Mouse (Mus musculus) left cerebral cortex, adult 2 months (tissue): ENCODE measurements around the gene Avpi1. TPM values are rescaled to one million over a fixed set of nuclear protein-coding genes. Genes with fewer than 3 reads are reported as not detected.
A peak's percentile ranks its signal among the peaks of the same experiment; 100 is the strongest.

ENCODE experiments used
- DNase-seq, 2 experiments: peaks; one replicate each; pipeline ENCODE4 v3.0.0; 2021 to 2022; ENCODE audit warnings: low spot score in 2 of 2, mixed read lengths in 1 of 2; ENCODE audit errors: extremely low spot score in 1 of 2
- H3K27ac ChIP-seq: fragments of 200-600 bp; 2 replicates; pipeline ENCODE4 v1.8.1; 2022
- H3K4me3 ChIP-seq: fragments of 200-600 bp; 2 replicates; pipeline ENCODE4 v1.8.1; 2022
- CTCF ChIP-seq: fragments of 200-600 bp; IDR thresholded peaks from 2 replicates; pipeline ENCODE4 v1.8.1; 2022; ENCODE audit warnings: antibody characterized with exemption, mild to moderate bottlenecking, moderate library complexity
- intact Hi-C: fragments of 180-260 bp; cut with DNase I; formaldehyde crosslinking; loops from one replicate; pipeline ENCODE4 v1.15.1; 2025
- total RNA-seq, 2 experiments: library from RNA; stranded (reverse); gene quantifications; 2 replicates each; pipeline ENCODE4 v1.2.3; 2021

Gene Avpi1
- total RNA-seq, 2 experiments from 2014 or later = 27.6 to 30.9 TPM

DNA sequence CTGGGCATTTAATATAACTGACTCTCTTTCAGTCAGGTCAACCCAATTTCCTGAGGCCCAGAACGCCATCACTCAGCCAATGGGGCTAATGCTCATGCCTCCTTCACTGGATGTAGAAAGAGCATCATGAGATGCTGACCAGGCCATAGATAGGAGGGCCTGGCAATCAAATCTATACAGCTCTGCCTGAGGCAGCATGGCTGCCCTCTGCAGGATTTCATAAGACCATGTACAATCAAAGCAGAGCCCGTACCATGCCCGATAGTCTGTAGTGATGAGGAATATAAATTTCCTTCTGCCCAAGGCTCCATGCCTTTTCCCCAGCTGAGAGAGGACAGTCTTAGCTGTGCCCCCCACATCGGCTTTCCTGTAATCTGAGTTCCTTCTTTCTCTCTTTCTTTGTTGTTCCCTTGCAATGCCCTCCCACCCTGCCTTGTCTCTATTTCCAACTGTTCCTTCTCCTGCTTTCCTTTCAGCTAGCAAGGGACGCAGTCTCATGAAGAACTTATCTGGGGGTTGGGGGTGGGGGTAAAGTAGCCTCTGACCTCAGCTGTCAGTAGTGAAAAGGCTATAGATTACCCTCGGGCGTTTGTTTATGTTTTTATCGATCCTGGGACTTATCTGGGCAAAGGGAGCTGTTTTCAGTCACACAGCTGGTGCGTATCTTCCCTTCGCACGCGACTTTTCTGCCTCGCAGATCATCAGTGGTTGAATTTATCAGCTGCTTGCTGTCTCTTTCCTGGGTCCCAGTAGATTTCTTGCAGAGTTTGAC lies 29.6 kb upstream of the Avpi1 start:
- Histone ChIP-seq H3K4me3 (no peak overlapping the region), H3K27ac (no peak overlapping the region)
- DNase-seq = no peak
- TF ChIP-seq CTCF = no peak; the same call in 1 of the 2 replicates
- intact Hi-C loops = no loop called here

DNA sequence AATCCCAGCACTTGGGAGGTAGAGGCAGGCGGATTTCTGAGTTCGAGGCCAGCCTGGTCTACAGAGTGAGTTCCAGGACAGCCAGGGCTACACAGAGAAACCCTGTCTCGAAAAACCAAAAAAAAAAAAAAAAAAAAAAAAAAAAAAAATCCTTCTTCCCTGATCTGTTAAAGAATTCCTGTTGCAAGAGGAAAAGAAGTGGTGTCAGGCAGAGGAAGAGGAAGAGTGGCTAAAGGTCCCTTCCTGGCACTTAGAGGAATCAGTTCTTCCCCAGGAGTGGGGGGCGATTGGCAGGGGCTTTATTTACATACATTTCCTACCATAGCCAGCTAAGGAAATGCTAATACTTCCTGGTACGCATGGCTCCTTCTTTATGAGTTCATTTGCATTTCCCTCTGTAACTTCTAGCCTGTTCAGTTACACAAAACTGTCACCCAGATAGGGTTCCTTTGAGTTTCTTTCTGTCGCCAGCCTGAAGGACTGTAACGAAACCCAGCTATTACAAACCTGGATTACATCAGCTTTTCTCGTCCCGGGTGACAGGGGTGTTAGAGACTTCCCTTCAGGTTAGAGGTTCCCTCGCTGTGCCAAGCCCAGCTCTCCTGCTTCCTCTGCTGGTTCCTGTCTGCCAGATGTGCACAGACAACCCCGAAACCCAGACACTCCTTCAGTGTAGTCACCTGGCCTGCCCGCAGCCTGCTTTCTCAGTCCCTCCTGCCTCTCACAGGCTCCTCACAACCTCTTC lies 28.8 kb upstream of the Avpi1 start:
- no peak overlapping the region for H3K27ac ChIP-seq
- intact Hi-C loops = no loop called here
- no peak for DNase-seq
- H3K4me3 ChIP-seq = no peak overlapping the region
- no peak for TF ChIP-seq CTCF

DNA sequence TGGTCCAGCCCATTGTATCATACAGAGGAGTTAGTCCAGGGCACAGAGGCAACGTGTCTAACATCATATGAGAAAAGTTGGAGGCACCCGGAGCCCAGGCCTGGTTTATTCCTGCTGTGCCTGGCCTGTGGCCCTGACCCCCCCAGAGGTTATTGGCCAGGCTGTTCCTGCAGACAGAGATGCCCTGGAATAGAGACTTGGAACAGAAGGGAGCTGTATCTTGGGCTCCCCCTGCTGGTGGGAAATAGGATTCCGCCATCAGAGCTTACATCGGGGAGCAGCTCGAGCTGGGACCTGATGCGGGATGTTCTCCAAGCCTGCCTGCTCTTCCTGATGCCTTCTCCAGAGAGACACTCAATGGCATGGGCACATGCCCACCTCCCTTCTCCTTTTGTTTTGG lies 23.1 kb upstream of the Avpi1 start:
- peak; percentile 98 for TF ChIP-seq CTCF
- H3K4me3 ChIP-seq = no peak overlapping the region
- intact Hi-C loops = loop anchor here (2.0 to 5.0 kb wide), 2 partner anchors 61 to 115 kb away; partner anchors contain the start of genes Ankrd2 and Pi4k2a

DNA sequence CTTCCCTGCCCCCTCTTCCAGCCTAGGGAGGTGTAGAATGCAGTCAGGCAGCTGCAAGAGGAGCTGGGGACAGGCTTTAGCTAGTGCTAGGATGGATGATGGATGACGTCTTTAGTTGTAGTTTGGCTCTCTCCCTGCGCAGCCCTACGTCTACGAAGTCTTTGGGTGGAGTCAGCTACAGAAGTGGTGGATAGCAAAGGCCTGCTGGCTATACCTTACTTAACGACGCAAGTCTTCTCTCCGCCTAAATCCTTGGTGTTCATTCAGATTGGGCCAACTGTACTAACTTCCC lies 19.7 kb upstream of the Avpi1 start:
- intact Hi-C loops = no loop called here
- peak overlapping the region; percentile 66 for H3K4me3 ChIP-seq

More for the DNA sequence above, 23.1 kb upstream of the Avpi1 start:
- no peak overlapping the region for H3K27ac ChIP-seq
- peak; percentile 82 to 88 for DNase-seq

DNA sequence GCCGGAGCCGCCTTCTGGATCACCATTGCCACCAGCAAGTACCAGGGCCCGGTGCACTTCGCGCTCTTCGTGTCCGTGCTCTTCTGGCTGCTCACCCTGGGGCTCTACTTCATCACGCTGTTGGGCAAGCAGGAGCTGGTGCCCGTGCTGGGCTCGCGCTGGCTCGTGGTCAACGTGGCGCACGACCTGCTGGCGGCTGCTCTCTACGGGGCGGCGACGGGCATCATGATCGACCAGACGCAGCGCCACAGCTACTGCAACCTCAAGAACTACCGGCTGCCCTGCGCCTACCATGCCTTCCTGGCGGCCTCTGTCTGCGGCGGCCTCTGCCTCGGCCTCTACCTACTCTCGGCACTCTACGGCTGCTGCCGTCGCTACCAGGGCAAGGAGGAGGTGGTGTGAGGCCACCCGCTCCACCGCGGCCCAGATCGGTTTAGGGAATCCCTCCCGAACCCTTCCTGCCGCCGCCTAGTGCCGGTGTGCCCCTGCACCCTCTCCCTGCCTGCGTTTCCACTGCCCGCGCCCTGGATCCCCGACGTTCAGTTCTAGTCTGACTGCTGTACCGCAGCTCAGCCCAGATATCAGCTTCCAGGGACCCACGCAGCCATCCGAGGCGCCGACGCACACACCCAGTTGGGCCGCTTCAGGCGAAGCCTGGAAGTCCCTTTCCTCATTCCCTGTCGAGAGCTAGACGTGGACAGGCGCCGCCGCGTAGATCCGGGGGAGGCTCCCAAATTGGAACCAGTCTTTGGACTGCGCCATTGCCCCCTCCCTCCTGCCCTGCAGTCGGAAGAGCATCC lies 19.1 kb upstream of the Avpi1 start:
- H3K4me3 ChIP-seq = peak overlapping the region; percentile 66
- intact Hi-C loops = no loop called here
- peak overlapping the region; percentile 97 for H3K27ac ChIP-seq
- no peak for TF ChIP-seq CTCF
- peak in 1 of 2 experiments; percentile 73 for DNase-seq

More for the DNA sequence above, 19.7 kb upstream of the Avpi1 start:
- H3K27ac ChIP-seq = peak overlapping the region; percentile 97
- no peak for TF ChIP-seq CTCF
- no peak for DNase-seq

DNA sequence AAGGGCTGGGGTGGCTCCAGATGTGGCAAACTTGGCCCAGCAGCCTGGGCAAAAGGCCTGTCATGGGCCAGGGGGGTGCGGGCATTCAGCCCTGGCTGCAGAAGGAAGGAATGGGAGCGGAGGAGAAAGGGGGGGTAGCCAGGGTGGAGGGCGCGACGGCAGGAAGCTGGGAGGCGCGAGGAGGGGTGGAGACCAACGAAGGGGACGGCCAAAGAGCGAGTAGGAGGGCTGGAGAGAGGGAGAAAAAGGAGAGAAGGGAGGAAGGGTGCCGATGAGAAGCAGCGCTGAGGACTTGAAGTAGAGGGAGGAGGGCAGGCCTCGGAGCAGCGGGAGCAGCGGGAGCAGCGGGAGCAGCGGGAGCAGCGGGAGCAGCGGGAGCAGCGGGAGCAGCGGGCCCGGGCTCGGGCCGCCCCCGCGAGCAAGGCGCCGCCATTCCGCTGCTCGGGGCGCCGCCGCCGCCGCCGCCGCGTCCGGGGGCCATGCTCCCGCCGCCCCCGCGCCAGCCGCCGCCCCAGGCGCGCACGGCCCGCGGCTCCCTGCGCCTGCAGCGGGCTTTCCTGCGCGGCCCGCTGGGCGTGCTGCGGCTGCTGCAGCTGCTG lies 18.4 kb upstream of the Avpi1 start, which contains the start of gene Marveld1:
Marveld1 (plus strand) TSS at position 231 of the 599 bp plus-strand sequence.
- peak in 1 of 2 experiments; percentile 53 for DNase-seq
- H3K27ac ChIP-seq = peak within 1 kb of the TSS; percentile 97
- intact Hi-C loops = no loop called here
- peak within 1 kb of the TSS; percentile 66 for H3K4me3 ChIP-seq
- no peak for TF ChIP-seq CTCF

DNA sequence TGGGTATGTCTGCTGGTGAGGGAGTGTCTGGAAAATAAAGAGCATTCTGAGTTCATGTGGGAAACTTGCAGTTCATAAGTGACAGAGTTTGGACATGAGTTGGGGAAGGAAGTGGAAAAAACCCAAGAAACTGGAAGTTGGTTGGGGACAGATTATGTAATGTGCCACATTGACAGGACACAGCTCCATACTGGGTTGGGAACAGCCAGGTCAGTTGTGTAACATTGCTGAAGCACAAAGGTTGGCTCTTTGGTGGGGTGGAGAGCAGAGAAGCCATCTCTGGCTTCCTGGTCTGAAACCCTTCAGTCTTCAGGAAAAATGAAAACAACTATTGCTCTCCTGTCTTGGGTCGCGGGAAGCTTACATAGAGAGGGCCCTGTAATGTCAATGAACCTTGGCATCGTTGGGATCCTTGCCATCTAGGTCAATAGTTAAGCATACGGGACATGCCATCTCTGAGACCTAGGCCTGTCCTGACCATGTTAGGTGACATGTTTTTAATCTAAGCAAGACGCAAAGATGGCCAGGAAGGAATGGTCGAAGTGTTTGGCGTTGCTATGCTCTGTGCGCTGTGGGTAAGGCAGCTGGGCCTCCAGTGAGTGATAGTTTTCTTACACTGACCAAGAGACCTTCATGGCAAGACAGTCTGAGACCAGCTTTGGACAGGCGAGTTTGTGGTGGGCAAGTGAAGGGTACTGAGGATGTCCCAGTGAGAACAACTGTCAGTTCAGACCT lies 17.6 kb upstream of the Avpi1 start:
- intact Hi-C loops = no loop called here
- H3K27ac ChIP-seq = peak overlapping the region; percentile 84
- no peak for DNase-seq
- no peak overlapping the region for H3K4me3 ChIP-seq
- no peak for TF ChIP-seq CTCF

DNA sequence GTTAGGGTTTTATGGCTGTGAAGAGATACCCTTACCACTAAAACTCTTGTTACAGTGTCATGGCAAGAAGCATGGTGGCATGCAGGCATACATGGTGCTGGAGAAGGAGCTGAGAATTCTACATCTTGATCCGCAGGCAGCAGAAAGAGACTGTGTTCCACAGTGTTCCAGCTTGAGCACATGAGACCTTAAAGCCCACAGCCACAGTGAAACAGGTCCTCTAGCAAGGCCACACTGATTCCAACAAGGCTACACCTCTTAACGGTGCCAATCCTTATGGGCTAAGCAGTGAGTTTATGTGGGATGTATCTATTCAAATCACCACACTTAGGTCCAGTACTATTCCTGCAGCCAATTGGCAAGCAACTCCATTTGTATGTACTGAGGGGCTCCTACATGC lies 16.9 kb upstream of the Avpi1 start:
- Histone ChIP-seq H3K4me3 (no peak overlapping the region), H3K27ac (no peak overlapping the region)
- no peak for TF ChIP-seq CTCF
- intact Hi-C loops = loop anchor here (2.0 kb wide), 1 partner anchor 17 kb away; the partner anchor contains the start of gene Avpi1
- DNase-seq = no peak

DNA sequence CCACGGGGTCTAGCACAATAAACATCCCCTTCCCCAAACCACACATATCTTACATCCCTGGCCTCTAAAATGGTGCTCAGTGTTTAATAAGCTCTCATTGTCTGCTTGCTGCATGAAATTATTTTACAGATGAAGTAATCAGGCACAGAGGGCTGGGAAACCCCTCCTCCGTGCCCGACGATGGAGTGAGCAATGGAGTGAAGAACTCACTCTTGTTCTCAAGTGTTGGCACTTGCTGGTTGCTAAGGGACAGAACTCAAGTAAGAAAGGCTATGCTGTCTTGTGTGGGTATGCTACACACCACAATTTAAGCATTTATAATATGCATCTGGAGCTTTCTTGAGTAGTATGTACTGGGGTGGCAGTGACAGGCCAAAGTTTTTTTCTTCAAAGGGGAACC lies 16.4 kb upstream of the Avpi1 start:
- DNase-seq = no peak
- TF ChIP-seq CTCF = no peak
- Histone ChIP-seq H3K27ac (peak overlapping the region; percentile 53), H3K4me3 (no peak overlapping the region)
- intact Hi-C loops = loop anchor here (2.0 kb wide), 1 partner anchor 16 kb away; the partner anchor contains the start of gene Avpi1

DNA sequence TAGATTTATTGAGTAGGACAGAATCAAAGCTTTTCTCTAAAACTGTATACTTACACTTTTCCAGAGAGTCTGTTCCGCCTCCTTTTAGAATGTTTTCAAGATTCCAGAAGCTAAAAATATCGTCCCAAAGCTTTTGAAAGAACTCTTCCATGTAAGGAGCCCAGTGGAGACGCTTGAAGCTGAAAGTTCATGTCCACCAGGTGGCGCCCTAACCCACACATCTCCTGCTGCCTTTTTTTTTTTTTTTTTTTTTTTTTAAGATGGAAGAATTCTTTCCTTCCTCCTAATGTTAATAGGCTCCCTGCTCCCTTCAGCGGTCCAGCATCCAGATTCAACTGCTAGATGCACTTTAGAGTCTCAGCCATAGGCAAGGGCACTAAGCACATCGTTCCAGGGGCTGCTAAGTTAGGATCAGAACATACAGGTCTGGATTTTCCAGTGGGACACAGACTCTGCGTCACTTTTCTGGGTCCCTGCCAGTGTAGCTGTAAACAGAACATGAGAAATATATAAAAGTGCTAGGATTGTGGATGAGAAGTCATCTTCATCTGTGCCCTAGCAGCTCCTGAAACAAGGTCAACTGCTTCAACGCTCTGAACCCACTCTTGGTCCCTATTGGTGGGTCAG lies 15.8 kb upstream of the Avpi1 start:
- Histone ChIP-seq H3K27ac (peak overlapping the region; percentile 53), H3K4me3 (no peak overlapping the region)
- peak; percentile 84 for DNase-seq
- peak; percentile 78 for TF ChIP-seq CTCF
- intact Hi-C loops = loop anchor here (1.0 to 2.0 kb wide), 2 partner anchors 16 to 22 kb away; partner anchors contain the start of gene Avpi1
